In the genomic region with DNA sequence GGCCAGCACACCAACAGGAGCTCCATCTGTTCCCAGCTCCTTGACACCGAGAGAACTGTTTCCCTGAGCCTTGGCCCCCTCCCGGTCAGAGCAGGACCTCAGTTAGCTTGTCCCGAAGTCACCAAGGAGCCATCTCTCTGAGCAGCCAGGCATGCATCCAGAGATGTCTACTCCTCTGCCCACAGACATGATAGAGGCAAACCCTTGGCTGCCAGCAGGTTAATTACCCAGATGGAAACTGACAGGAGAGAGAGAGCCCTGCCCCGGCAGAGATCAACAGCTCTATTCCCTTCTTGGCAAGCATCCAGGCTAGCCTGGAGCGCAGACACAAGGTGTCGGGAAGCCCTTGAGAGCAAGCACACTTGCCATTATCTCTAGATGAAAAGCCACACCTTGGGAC, we compare ENCODE assay signal across 14 mouse cellular contexts. TPM values are rescaled to one million over a fixed set of nuclear protein-coding genes. Genes with fewer than 3 reads are reported as not detected.
DNase-seq lines count a peak whose midpoint lies in the region; ATAC-seq and TF ChIP-seq lines count a peak whose summit lies in the region.
"Had no signal": no experiment of that assay in that cellular context is flagged by ENCODE, and none has a peak within 500 bp of the region (broad histone marks: within the 10 kb centered on the region; RNA-seq: fewer than 3 reads in every experiment).

No protein-coding gene starts in this region.

- no peak for TF ChIP-seq POLR2A in cerebellum, adult 2 months (IDR thresholded peaks at IDR 0.05; ENCODE audit: borderline replicate concordance, insufficient read depth, low read length)

- H3K27me3 ChIP-seq in kidney, embryonic 15.5 days = no peaks in the 10 kb centered on the region
- no peaks in the 10 kb centered on the region for H3K27me3 ChIP-seq in neural tube, embryonic 13.5 days
- no peaks in the 10 kb centered on the region for H3K27me3 ChIP-seq in cerebellum, adult 2 months (ENCODE audit: control insufficient read depth, insufficient read depth, low read length)
- H3K27me3 ChIP-seq: Patski; stomach, embryonic 15.5 days had no signal

- H3K9me3 ChIP-seq in kidney, embryonic 15.5 days (replicated peaks) = no peaks in the 10 kb centered on the region
- H3K9me3 ChIP-seq in neural tube, embryonic 13.5 days = no peaks in the 10 kb centered on the region
- H3K9me3 ChIP-seq: stomach, embryonic 15.5 days had no signal

- H3K27ac ChIP-seq in kidney, embryonic 15.5 days = no peak overlapping the region
- H3K27ac ChIP-seq in neural tube, embryonic 13.5 days (replicated peaks) = 0 out of 2 replicates have a peak overlapping the region, but pooled peaks have one; percentile 88
- no peak overlapping the region for H3K27ac ChIP-seq in cerebellum, adult 2 months (ENCODE audit: insufficient read depth, low read length)
- H3K27ac ChIP-seq: liver, embryonic 14.5 days; stomach, embryonic 15.5 days had no signal

- no peak overlapping the region for H3K9ac ChIP-seq in kidney, embryonic 15.5 days
- H3K9ac ChIP-seq in neural tube, embryonic 13.5 days = no peak overlapping the region
- H3K9ac ChIP-seq: liver, embryonic 14.5 days; stomach, embryonic 15.5 days had no signal

- no peak overlapping the region for H3K4me2 ChIP-seq in kidney, embryonic 15.5 days
- no peak overlapping the region for H3K4me2 ChIP-seq in neural tube, embryonic 13.5 days
- H3K4me2 ChIP-seq: midbrain, embryonic 11.5 days had no signal

- WGBS in kidney, embryonic 15.5 days = 55% methylated on average over 6 of the region's 6 CpGs
- WGBS in neural tube, embryonic 13.5 days = 55% methylated on average over 6 of the region's 6 CpGs
- WGBS in cerebellum, adult 2 months = 8% methylated on average over 6 of the region's 6 CpGs

- H3K4me1 ChIP-seq in kidney, embryonic 15.5 days = peaks cover 26% of the 10 kb centered on the region
- H3K4me1 ChIP-seq in neural tube, embryonic 13.5 days (replicated peaks) = peaks cover 25% of the 10 kb centered on the region
- H3K4me1 ChIP-seq in cerebellum, adult 2 months (ENCODE audit: control insufficient read depth, insufficient read depth, low read length) = peaks cover 18% of the 10 kb centered on the region

- peaks cover 18% of the 10 kb centered on the region for H3K36me3 ChIP-seq in kidney, embryonic 15.5 days
- peaks cover 20% of the 10 kb centered on the region for H3K36me3 ChIP-seq in neural tube, embryonic 13.5 days

- DNase-seq in kidney, adult 9 months = peak; percentile 56
- DNase-seq in neural tube, embryonic 10.5 days (ENCODE audit: extremely low spot score, low spot score) = no peak
- peak; percentile 72 to 86 for DNase-seq in cerebellum, adult 2 months
- no peak for DNase-seq in thymus, postnatal 10 days (ENCODE audit: low spot score in 2 of 2)
- DNase-seq in urinary bladder, postnatal 4 days (ENCODE audit: low spot score in 2 of 2) = no peak
- DNase-seq: embryo, embryonic 11 days; gastrocnemius, postnatal 25 days; thymus, postnatal 25 days had no signal

- no peak for TF ChIP-seq CTCF in cerebellum, adult 2 months (IDR thresholded peaks at IDR 0.05; ENCODE audit: borderline replicate concordance, insufficient read depth, low read depth, low read length)

- ATAC-seq in kidney, embryonic 15.5 days (replicated peaks; ENCODE audit: low FRiP score) = no peak
- no peak for ATAC-seq in neural tube, embryonic 13.5 days (ENCODE audit: low read depth)
- ATAC-seq: Patski had no signal

- H3K4me3 ChIP-seq in kidney, embryonic 15.5 days (replicated peaks) = no peak overlapping the region
- H3K4me3 ChIP-seq in neural tube, embryonic 13.5 days = no peak overlapping the region
- H3K4me3 ChIP-seq in cerebellum, adult 2 months (replicated peaks; ENCODE audit: insufficient read depth, low read depth, low read length) = no peak overlapping the region

RNA-seq across cellular contexts. Expression of gene Znfx1, which starts 7.5 kb away (rescaled TPM):
- polyA plus RNA-seq in kidney, embryonic 15.5 days (2015; fragmentation: Nextera tagmentation; extraction: Ambion mirVana) = 9.5 and 10.2 TPM in 2 replicates
- polyA plus RNA-seq in neural tube, embryonic 13.5 days (2015; fragmentation: Nextera tagmentation; extraction: Ambion mirVana) = 7.9 and 8.0 TPM in 2 replicates
- polyA plus RNA-seq in cerebellum, adult 2 months (2012; rRNA removed) = 25.4 and 25.9 TPM in 2 replicates

RNA-seq across cellular contexts. Expression of gene Ddx27, which starts 55.3 kb away (rescaled TPM):
- 57.7 and 59.4 TPM in 2 replicates for polyA plus RNA-seq in kidney, embryonic 15.5 days (2015; fragmentation: Nextera tagmentation; extraction: Ambion mirVana)
- 35.5 and 38.5 TPM in 2 replicates for polyA plus RNA-seq in neural tube, embryonic 13.5 days (2015; fragmentation: Nextera tagmentation; extraction: Ambion mirVana)
- 33.5 TPM in 2 replicates for polyA plus RNA-seq in cerebellum, adult 2 months (2012; rRNA removed)

Comparison
In these comparisons a context has a peak if more than half of its experiments do, and no peak if none do; other contexts are left out.
1. DNase-seq: peak in kidney, adult 9 months (single experiment) and cerebellum, adult 2 months (2 of 2); none in neural tube, embryonic 10.5 days (single experiment), thymus, postnatal 10 days (0 of 2) and urinary bladder, postnatal 4 days (0 of 2).